Mouse (Mus musculus) neural tube, embryonic 12.5 days (tissue): ENCODE data around the gene Itga9. TPM values are rescaled to one million over a fixed set of nuclear protein-coding genes. Genes with fewer than 3 reads are reported as not detected.

Experiments used
- ATAC-seq: fragments of 200-750 bp; cut with Nextera tagmentation; 2 replicates; pipeline ENCODE4 v1.8.0; 2017; ENCODE audit warnings: low read depth, mild to moderate bottlenecking, moderate TSS enrichment, moderate library complexity; ENCODE audit not compliant: low FRiP score
- H3K27ac ChIP-seq: fragments of 300-500 bp; sonication (generic); 2 replicates; pipeline ENCODE4 v1.5.1; 2016
- H3K27me3 ChIP-seq: fragments of 300-500 bp; sonication (generic); replicated peaks from 2 replicates; pipeline ENCODE4 v1.6.1; 2016; ENCODE audit warnings: mild to moderate bottlenecking
- H3K36me3 ChIP-seq: fragments of 300-500 bp; sonication (generic); 2 replicates; pipeline ENCODE4 v1.6.1; 2016; ENCODE audit warnings: mild to moderate bottlenecking
- H3K4me1 ChIP-seq: fragments of 300-500 bp; sonication (generic); 2 replicates; pipeline ENCODE4 v1.6.1; 2016
- H3K4me2 ChIP-seq: fragments of 300-500 bp; sonication (generic); replicated peaks from 2 replicates; pipeline ENCODE4 v1.6.1; 2016; ENCODE audit warnings: mild to moderate bottlenecking
- H3K4me3 ChIP-seq: fragments of 300-500 bp; sonication (generic); 2 replicates; pipeline ENCODE4 v1.5.1; 2016
- H3K9ac ChIP-seq: fragments of 300-500 bp; sonication (generic); 2 replicates; pipeline ENCODE4 v1.6.1; 2016; ENCODE audit warnings: mild to moderate bottlenecking
- H3K9me3 ChIP-seq: fragments of 300-500 bp; sonication (generic); 2 replicates; pipeline ENCODE4 v1.6.1; 2016; ENCODE audit warnings: mild to moderate bottlenecking
- WGBS: fragments of 180-500 bp; shearing (Covaris S2); methylation state at CpG from one replicate; pipeline ENCODE4 v1.1.7; 2016; 5-methylcytosine and 5-hydroxymethylcytosine counted together
- polyA plus RNA-seq: library from polyadenylated mRNA; unstranded; fragments of >200 nt; fragmentation: Nextera tagmentation; extraction: Ambion mirVana; gene quantifications from 2 replicates; pipeline ENCODE4 v1.2.1, GENCODE M21; 2016

Gene Itga9
- polyA plus RNA-seq, 1 experiment from 2014 or later = 9.4 TPM

DNA sequence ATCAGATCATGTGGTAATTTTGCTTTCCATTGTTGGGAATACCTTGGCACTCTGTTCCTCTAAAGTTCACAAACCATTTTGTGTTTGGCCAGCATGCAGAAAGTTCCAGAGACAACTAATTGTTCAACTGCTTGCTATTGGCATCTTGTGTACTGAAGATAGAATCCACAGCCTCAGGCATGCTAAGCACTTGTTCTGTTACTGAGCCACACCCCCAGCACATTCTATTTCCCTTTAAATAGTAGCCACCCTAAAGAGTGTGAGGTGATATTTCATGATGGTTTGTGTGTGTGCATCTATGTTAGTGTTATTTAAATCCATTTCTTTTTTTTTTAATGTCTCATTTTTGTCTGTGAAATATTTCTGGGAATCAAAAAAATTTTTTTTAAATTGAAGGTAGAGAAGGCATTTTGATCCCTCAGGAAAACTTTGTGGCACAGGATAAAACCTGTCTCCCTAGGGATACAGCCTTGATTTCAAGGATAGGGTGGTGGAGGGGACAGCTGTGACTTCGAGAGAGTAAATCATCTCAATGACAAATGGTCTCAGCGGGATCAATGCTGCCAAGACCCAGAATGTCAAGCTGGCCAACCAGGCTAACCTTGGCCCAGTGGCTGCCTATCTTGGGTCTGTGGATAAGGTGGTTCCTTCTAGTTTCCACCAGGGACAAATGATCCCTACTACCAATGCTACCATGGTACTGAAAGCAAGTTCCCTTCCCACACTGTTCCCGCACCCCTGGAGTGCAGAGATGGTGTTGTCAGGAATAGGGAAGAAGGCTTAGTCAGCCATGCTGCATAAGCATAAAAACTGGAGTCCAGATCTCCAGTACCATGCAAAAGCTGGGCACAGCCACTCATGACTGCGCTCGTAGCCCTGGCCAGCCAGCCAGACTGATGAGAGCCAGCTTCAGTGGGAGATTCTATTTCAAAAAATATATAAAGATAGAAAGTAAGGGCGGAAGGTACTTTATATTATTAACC lies 25.6 kb downstream of the Itga9 start:
- Histone ChIP-seq H3K4me2 (no peak overlapping the region), H3K4me1 (0 out of 2 replicates have a peak, but pooled peaks cover 3% of the 10 kb centered on the region), H3K9ac (no peak overlapping the region), H3K9me3 (no peaks in the 10 kb centered on the region), H3K4me3 (no peak overlapping the region), H3K36me3 (no peaks in the 10 kb centered on the region; the same call in 1 of the 2 replicates), H3K27ac (no peak overlapping the region), H3K27me3 (no peaks in the 10 kb centered on the region)
- 80% methylated on average over 6 of the region's 6 CpGs for WGBS
- ATAC-seq = no peak

DNA sequence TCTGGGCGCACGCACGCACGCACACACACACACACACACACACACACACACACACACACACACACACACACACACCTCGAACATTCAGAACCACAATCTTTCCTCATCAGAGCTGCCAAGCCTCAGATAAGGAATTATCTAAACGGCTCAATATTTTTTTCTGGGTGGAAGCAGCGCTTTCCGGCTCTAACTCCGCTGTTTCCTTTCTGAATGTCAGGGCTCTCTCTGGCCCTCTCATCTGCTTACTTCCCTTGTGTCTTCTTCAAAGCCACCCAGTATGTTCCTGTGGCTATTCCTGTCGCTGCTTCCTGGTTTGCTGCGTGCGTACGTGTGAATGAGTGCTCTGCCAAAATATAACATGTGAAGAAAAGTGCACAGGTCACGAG lies 26.3 kb downstream of the Itga9 start:
- Histone ChIP-seq H3K36me3 (peaks cover 1% of the 10 kb centered on the region; the same call in 1 of the 2 replicates), H3K4me1 (0 out of 2 replicates have a peak, but pooled peaks cover 3% of the 10 kb centered on the region), H3K4me3 (no peak overlapping the region), H3K9me3 (no peaks in the 10 kb centered on the region), H3K27ac (no peak overlapping the region), H3K9ac (no peak overlapping the region), H3K27me3 (no peaks in the 10 kb centered on the region), H3K4me2 (no peak overlapping the region)
- ATAC-seq = no peak
- WGBS = 86% methylated on average over 14 of the region's 14 CpGs

DNA sequence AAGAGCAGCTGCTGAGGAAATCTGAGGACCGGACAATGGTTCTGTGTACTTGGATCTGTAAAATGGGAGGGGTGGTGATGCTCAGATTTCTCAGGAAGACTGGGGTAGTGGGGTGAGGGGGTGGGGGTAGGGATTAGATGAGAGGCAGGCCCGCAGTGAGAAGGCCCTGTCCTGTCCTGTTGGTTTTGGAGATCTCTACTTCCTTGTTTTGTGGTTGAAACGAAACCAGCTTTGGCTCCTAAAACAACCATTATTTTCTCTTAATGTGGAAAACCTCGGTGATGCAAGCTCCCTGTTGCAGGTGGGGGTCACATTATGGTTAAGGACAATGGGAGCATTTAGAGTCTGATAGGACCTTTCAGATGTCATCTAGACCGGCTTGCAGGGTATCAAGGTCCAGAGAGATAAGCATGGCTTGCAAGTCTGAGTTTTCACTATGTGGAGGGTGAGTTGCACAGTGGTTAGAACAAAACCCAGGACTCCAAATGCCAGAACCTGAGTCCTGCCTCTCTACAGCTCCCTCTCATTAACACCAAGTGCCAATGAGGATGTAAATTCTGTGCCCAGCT lies 32.2 kb downstream of the Itga9 start:
- H3K4me1 ChIP-seq = no peaks in the 10 kb centered on the region
- H3K4me3 ChIP-seq = no peak overlapping the region
- H3K27ac ChIP-seq = no peak overlapping the region
- H3K4me2 ChIP-seq = no peak overlapping the region
- WGBS = 87% methylated on average over 5 of the region's 5 CpGs
- H3K36me3 ChIP-seq = peaks cover 7% of the 10 kb centered on the region; the same call in 1 of the 2 replicates
- no peak overlapping the region for H3K9ac ChIP-seq
- no peaks in the 10 kb centered on the region for H3K27me3 ChIP-seq
- ATAC-seq = no peak
- 0 out of 2 replicates have a peak, but pooled peaks cover 4% of the 10 kb centered on the region for H3K9me3 ChIP-seq

DNA sequence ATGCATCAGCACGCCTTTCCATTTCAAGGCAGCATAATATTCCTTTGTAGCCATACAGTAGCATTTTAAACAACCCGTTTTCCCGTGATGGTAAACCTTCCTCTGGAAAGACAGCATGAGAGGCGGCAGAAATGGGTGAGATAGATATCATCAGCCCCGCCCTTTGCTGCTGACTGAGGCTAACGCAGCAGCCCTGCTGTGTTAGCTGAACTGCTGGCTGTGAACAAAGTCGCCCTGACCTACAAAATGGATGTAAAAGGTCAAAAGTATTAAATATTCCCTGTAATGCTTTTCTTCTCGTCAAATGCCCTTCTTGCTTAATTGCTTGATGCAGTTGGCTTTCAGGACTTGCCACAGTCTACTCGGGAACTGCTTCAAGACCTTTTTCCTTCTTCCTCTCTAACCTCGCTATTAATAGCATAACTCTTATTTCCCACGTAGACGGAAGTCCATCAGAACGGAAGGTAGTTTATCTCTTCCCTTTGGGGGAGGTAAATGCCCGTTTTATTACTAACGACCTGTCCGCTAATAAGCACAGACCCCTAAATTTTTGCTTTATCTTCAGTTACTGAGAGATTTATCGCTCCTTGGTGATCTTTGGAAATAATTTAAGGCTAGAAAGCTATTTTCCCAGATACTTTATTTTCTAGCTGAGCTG lies 39.3 kb downstream of the Itga9 start:
- H3K27me3 ChIP-seq = no peaks in the 10 kb centered on the region
- H3K4me1 ChIP-seq = no peaks in the 10 kb centered on the region
- H3K9me3 ChIP-seq = no peaks in the 10 kb centered on the region
- H3K9ac ChIP-seq = no peak overlapping the region
- 78% methylated on average over 17 of the region's 17 CpGs for WGBS
- no peak overlapping the region for H3K4me3 ChIP-seq
- no peaks in the 10 kb centered on the region for H3K36me3 ChIP-seq
- H3K4me2 ChIP-seq = no peak overlapping the region
- no peak for ATAC-seq
- H3K27ac ChIP-seq = no peak overlapping the region

DNA sequence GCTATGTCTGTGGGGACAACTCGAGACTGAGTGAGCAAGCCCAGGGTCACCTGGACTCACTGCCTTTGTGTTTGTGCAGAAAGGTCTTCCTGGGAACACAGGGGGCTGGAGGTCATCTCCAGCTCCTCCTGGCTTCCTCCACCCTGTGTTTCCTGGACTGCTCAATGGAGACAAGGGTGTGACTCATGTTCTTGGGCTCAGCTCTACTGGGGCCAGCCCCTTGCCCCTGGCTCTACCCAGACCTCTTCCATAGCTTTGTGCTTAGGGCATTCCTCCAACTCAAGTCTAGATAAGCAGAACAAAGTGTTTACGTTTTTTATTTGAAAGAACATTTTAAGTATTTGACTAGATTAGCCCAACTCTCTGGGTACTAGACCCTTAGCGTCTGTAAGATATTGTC lies 41.0 kb downstream of the Itga9 start:
- no peak overlapping the region for H3K4me2 ChIP-seq
- H3K36me3 ChIP-seq = no peaks in the 10 kb centered on the region
- WGBS = 89% methylated on average over 3 of the region's 3 CpGs
- ATAC-seq = no peak
- H3K4me3 ChIP-seq = no peak overlapping the region
- H3K4me1 ChIP-seq = peaks cover 7% of the 10 kb centered on the region
- H3K27me3 ChIP-seq = no peaks in the 10 kb centered on the region
- no peak overlapping the region for H3K9ac ChIP-seq
- no peak overlapping the region for H3K27ac ChIP-seq
- no peaks in the 10 kb centered on the region for H3K9me3 ChIP-seq

DNA sequence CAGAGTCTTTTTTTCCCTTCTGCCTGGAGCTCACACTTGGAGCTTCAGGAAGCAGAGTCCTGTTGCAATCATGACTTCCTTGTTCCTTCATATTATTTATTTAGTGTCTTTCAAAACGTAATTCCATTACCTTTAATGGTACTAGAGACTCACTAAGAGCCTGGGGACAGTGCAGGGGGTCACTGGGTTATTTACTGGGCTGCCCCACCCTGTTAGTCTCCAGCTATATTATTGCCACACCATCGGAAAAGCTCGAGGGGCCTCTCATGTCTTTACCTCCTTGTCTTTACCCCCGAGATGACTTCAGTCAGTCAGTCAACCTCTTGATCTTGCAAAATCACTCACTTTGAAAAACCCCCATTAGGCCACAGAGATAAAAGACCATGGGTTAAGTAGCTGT lies 44.5 kb downstream of the Itga9 start:
- H3K4me1 ChIP-seq = peaks cover 8% of the 10 kb centered on the region
- no peak overlapping the region for H3K4me3 ChIP-seq
- H3K4me2 ChIP-seq = no peak overlapping the region
- ATAC-seq = no peak
- H3K9me3 ChIP-seq = 0 out of 2 replicates have a peak, but pooled peaks cover 4% of the 10 kb centered on the region
- WGBS = 53% methylated on average over 4 of the region's 4 CpGs
- no peak overlapping the region for H3K27ac ChIP-seq
- H3K9ac ChIP-seq = no peak overlapping the region
- no peaks in the 10 kb centered on the region for H3K27me3 ChIP-seq
- H3K36me3 ChIP-seq = 0 out of 2 replicates have a peak, but pooled peaks cover 7% of the 10 kb centered on the region

DNA sequence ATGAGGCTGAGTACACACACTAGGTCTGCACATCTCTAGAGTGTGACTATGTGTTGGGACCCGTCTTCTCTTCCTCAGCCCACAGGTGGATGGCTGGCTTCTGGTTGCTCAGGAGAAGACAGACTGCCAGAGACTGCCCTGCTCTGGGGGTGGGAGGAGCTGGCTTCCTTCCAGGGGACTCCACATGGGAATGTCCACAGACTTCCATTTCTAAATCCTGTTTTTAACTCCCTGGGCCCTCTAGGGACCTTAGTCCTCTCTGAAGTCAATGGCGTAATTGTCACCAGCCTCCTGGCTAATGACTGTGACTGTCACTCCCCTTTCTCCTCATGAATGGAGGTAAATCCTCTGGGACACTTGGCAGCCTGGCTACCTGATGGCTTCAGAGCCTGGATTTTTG lies 45.4 kb downstream of the Itga9 start:
- Histone ChIP-seq H3K4me1 (peaks cover 8% of the 10 kb centered on the region), H3K4me2 (no peak overlapping the region), H3K9ac (no peak overlapping the region), H3K9me3 (0 out of 2 replicates have a peak, but pooled peaks cover 4% of the 10 kb centered on the region), H3K27me3 (no peaks in the 10 kb centered on the region), H3K27ac (no peak overlapping the region), H3K4me3 (no peak overlapping the region), H3K36me3 (0 out of 2 replicates have a peak, but pooled peaks cover 7% of the 10 kb centered on the region)
- ATAC-seq = no peak
- WGBS = 47% methylated on average over 2 of the region's 2 CpGs

DNA sequence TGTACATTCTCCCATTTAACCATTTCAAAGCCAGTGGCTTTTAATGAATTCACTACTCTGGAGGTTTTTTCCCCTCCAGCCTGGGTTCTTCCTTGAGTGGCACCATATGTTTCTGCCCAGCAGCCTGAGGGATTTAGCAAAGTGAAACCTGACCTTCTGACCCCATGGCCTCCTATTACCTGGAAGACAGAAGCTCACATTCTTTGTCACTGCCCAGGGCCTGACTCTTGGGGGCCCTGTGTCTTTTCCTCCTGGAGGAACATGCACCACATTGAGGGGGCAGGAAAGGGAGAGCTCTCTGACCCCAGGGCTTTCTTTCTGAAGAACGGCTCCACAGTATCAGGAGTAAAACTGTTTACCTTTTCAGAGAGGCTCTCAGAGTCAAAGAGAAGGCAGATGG lies 46.9 kb downstream of the Itga9 start:
- Histone ChIP-seq H3K4me2 (no peak overlapping the region), H3K36me3 (0 out of 2 replicates have a peak, but pooled peaks cover 7% of the 10 kb centered on the region), H3K4me1 (peaks cover 8% of the 10 kb centered on the region), H3K9me3 (0 out of 2 replicates have a peak, but pooled peaks cover 4% of the 10 kb centered on the region), H3K27me3 (no peaks in the 10 kb centered on the region), H3K27ac (no peak overlapping the region), H3K4me3 (no peak overlapping the region), H3K9ac (no peak overlapping the region)
- WGBS = 53% methylated on average over 1 of the region's 1 CpGs
- ATAC-seq = no peak

DNA sequence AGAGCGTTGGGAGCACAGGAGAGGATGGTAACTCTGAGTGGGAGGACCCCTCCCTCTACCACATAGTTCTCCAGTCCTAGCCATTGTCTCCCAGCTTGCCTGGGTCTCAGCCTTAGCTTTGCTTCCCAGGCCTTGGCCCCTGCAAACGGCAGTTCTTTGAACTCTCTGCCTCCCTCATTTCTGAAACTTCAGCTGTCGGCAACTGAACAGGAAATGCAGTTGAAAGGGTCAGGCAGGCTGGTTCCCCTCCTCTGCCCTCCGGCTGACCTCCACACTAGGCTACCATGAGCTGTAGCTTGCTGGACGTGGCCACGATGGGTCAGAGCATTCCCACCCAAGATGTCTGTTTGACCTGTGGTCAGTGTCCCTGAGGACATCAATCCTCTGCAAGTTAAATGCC lies 48.5 kb downstream of the Itga9 start:
- no peak overlapping the region for H3K4me3 ChIP-seq
- no peak overlapping the region for H3K4me2 ChIP-seq
- 0 out of 2 replicates have a peak, but pooled peaks cover 7% of the 10 kb centered on the region for H3K36me3 ChIP-seq
- WGBS = 21% methylated on average over 6 of the region's 6 CpGs
- H3K4me1 ChIP-seq = peaks cover 8% of the 10 kb centered on the region
- H3K9ac ChIP-seq = no peak overlapping the region
- ATAC-seq = no peak
- H3K27me3 ChIP-seq = no peaks in the 10 kb centered on the region
- 0 out of 2 replicates have a peak, but pooled peaks cover 4% of the 10 kb centered on the region for H3K9me3 ChIP-seq
- no peak overlapping the region for H3K27ac ChIP-seq

DNA sequence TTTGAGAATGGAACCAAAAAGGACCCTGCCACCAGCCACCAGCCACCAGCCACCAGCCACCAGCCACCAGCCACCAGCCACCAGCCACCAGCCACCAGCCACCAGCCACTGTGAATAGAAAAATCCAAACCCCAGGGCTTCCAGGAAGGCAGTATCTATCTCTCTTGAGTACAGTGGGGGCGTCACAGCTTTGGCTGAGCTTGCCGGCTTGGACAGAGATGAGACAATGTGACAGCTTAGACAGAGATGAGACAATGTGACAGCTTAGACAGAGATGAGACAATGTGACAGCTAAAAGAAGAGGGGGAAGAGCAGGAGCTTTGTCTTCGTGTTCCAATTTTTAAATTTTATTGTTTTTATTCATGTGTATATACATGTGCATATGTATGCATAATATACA lies 49.2 kb downstream of the Itga9 start:
- Histone ChIP-seq H3K9ac (no peak overlapping the region), H3K27me3 (no peaks in the 10 kb centered on the region), H3K27ac (no peak overlapping the region), H3K4me1 (peaks cover 8% of the 10 kb centered on the region), H3K4me2 (no peak overlapping the region), H3K36me3 (0 out of 2 replicates have a peak, but pooled peaks cover 7% of the 10 kb centered on the region), H3K4me3 (no peak overlapping the region), H3K9me3 (0 out of 2 replicates have a peak, but pooled peaks cover 4% of the 10 kb centered on the region)
- ATAC-seq = no peak
- 81% methylated on average over 3 of the region's 3 CpGs for WGBS

DNA sequence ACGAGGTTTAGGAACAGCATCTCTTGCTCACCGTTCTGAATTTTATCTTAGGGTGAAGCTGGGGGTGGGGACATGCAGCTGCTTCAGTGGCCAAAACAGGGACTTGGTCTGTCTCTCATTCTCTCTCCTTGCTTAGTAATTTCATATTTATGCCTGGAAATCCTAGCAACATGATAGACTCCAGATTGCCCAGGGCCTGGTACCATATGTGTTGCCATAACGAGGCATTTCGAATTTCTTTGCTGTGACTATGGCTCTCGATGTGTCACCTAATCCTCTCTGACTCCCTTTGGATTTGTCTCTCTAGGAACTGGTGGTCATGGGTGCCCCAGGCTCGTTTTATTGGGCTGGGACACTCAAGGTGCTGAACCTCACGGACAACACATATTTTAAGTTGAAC lies 51.7 kb downstream of the Itga9 start:
- Histone ChIP-seq H3K9me3 (0 out of 2 replicates have a peak, but pooled peaks cover under 1% of the 10 kb centered on the region), H3K27ac (no peak overlapping the region), H3K36me3 (peaks cover 6% of the 10 kb centered on the region; the same call in 1 of the 2 replicates), H3K4me2 (no peak overlapping the region), H3K4me3 (no peak overlapping the region), H3K9ac (no peak overlapping the region), H3K27me3 (no peaks in the 10 kb centered on the region), H3K4me1 (no peaks in the 10 kb centered on the region)
- no peak for ATAC-seq
- WGBS = 89% methylated on average over 7 of the region's 7 CpGs

DNA sequence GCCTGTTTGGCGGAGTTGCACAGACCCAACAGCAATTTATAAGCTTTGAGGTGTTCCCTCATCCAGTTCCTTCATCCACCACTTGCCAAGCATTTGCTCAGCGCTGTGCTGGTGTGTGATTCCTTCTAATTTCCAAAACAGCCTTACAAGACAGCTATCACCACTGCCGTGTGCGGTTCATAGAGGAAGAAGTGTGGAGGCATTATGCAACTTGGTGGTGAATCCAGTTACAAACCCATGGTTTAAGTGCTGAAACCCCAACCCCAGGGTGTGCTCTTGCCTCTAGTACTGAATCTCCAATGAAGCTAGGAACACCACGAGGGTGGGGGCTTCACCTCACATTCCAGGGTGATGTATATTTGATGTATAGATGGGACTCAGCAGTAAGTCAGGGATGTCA lies 53.3 kb downstream of the Itga9 start:
- H3K4me2 ChIP-seq = no peak overlapping the region
- ATAC-seq = no peak
- no peak overlapping the region for H3K9ac ChIP-seq
- no peak overlapping the region for H3K27ac ChIP-seq
- no peak overlapping the region for H3K4me3 ChIP-seq
- 85% methylated on average over 5 of the region's 5 CpGs for WGBS
- H3K36me3 ChIP-seq = peaks cover 4% of the 10 kb centered on the region; the same call in 1 of the 2 replicates
- no peaks in the 10 kb centered on the region for H3K9me3 ChIP-seq
- no peaks in the 10 kb centered on the region for H3K27me3 ChIP-seq
- peaks cover 6% of the 10 kb centered on the region; the same call in 1 of the 2 replicates for H3K4me1 ChIP-seq
